Mouse (Mus musculus): ENCODE data around the gene March6. TPM values are rescaled to one million over a fixed set of nuclear protein-coding genes. Genes with fewer than 3 reads are reported as not detected.

Gene March6
- polyA plus RNA-seq, 1 experiment from 2014 or later = 31.5 TPM

GRCm38 (mm10) chr15:31563577-31564546 lies 33.0 kb upstream of the March6 start:
- no peak for ATAC-seq (replicated peaks; ENCODE audit: low FRiP score)

GRCm38 (mm10) chr15:31562847-31563246 lies 32.0 kb upstream of the March6 start:
- 63% methylated on average over 8 of the region's 8 CpGs for WGBS
- no peak for ATAC-seq (replicated peaks; ENCODE audit: low FRiP score)
- H3K4me3 ChIP-seq (replicated peaks) = no peak overlapping the region
- H3K9ac ChIP-seq = no peak overlapping the region
- H3K27ac ChIP-seq = no peak overlapping the region
- H3K36me3 ChIP-seq = no peaks in the 10 kb centered on the region
- no peaks in the 10 kb centered on the region for H3K27me3 ChIP-seq
- 0 out of 2 replicates have a peak, but pooled peaks cover 3% of the 10 kb centered on the region for H3K9me3 ChIP-seq (replicated peaks)
- no peak overlapping the region for H3K4me2 ChIP-seq
- H3K4me1 ChIP-seq = peaks cover 14% of the 10 kb centered on the region

More at GRCm38 (mm10) chr15:31563577-31564546, 33.0 kb upstream of the March6 start:
- WGBS = 41% methylated on average over 19 of the region's 19 CpGs
- Histone ChIP-seq H3K4me2 (peak overlapping the region; percentile 42), H3K4me1 (peaks cover 22% of the 10 kb centered on the region), H3K27me3 (no peaks in the 10 kb centered on the region), H3K9me3 (replicated peaks) (0 out of 2 replicates have a peak, but pooled peaks cover 3% of the 10 kb centered on the region), H3K27ac (peak overlapping the region; percentile 78), H3K36me3 (no peaks in the 10 kb centered on the region), H3K9ac (no peak overlapping the region), H3K4me3 (replicated peaks) (no peak overlapping the region)

- 96% methylated on average over 4 of the region's 4 CpGs for WGBS
- ATAC-seq (replicated peaks; ENCODE audit: low FRiP score) = no peak
Observed at GRCm38 (mm10) chr15:31561976-31562375, 31.1 kb upstream of the March6 start.

GRCm38 (mm10) chr15:31561390-31561789 lies 30.5 kb upstream of the March6 start:
- no peak overlapping the region for H3K27ac ChIP-seq
- no peak overlapping the region for H3K9ac ChIP-seq
- no peak overlapping the region for H3K4me2 ChIP-seq
- H3K4me3 ChIP-seq (replicated peaks) = no peak overlapping the region
- peaks cover 14% of the 10 kb centered on the region for H3K4me1 ChIP-seq
- 0 out of 2 replicates have a peak, but pooled peaks cover 3% of the 10 kb centered on the region for H3K9me3 ChIP-seq (replicated peaks)
- WGBS = 83% methylated on average over 6 of the region's 6 CpGs
- ATAC-seq (replicated peaks; ENCODE audit: low FRiP score) = no peak
- no peaks in the 10 kb centered on the region for H3K27me3 ChIP-seq
- no peaks in the 10 kb centered on the region for H3K36me3 ChIP-seq

More at GRCm38 (mm10) chr15:31561976-31562375, 31.1 kb upstream of the March6 start:
- Histone ChIP-seq H3K9me3 (replicated peaks) (0 out of 2 replicates have a peak, but pooled peaks cover 3% of the 10 kb centered on the region), H3K36me3 (no peaks in the 10 kb centered on the region), H3K27ac (no peak overlapping the region), H3K4me1 (peaks cover 14% of the 10 kb centered on the region), H3K4me2 (no peak overlapping the region), H3K4me3 (replicated peaks) (no peak overlapping the region), H3K9ac (no peak overlapping the region), H3K27me3 (no peaks in the 10 kb centered on the region)

- no peak for ATAC-seq (replicated peaks; ENCODE audit: low FRiP score)
- no peak overlapping the region for H3K4me3 ChIP-seq (replicated peaks)
- no peaks in the 10 kb centered on the region for H3K36me3 ChIP-seq
- H3K27me3 ChIP-seq = no peaks in the 10 kb centered on the region
- H3K4me1 ChIP-seq = no peaks in the 10 kb centered on the region
- no peak overlapping the region for H3K27ac ChIP-seq
- H3K4me2 ChIP-seq = no peak overlapping the region
- 73% methylated on average over 2 of the region's 2 CpGs for WGBS
- no peak overlapping the region for H3K9ac ChIP-seq
- 0 out of 2 replicates have a peak, but pooled peaks cover under 1% of the 10 kb centered on the region for H3K9me3 ChIP-seq (replicated peaks)
Observed at GRCm38 (mm10) chr15:31554855-31555254, 24.0 kb upstream of the March6 start.

GRCm38 (mm10) chr15:31550381-31550780 lies 19.5 kb upstream of the March6 start:
- H3K27ac ChIP-seq = no peak overlapping the region
- 80% methylated on average over 4 of the region's 4 CpGs for WGBS
- H3K36me3 ChIP-seq = no peaks in the 10 kb centered on the region
- H3K9me3 ChIP-seq (replicated peaks) = no peaks in the 10 kb centered on the region
- H3K4me1 ChIP-seq = peaks cover 3% of the 10 kb centered on the region
- no peak overlapping the region for H3K4me2 ChIP-seq
- no peak for ATAC-seq (replicated peaks; ENCODE audit: low FRiP score)
- H3K4me3 ChIP-seq (replicated peaks) = no peak overlapping the region
- no peak overlapping the region for H3K9ac ChIP-seq
- no peaks in the 10 kb centered on the region for H3K27me3 ChIP-seq

GRCm38 (mm10) chr15:31547421-31547820 lies 16.6 kb upstream of the March6 start:
- Histone ChIP-seq H3K27ac (no peak overlapping the region), H3K36me3 (no peaks in the 10 kb centered on the region), H3K4me2 (no peak overlapping the region), H3K9me3 (replicated peaks) (no peaks in the 10 kb centered on the region), H3K9ac (no peak overlapping the region), H3K4me3 (replicated peaks) (no peak overlapping the region), H3K27me3 (no peaks in the 10 kb centered on the region), H3K4me1 (peaks cover 15% of the 10 kb centered on the region)
- WGBS = 74% methylated on average over 5 of the region's 5 CpGs
- no peak for ATAC-seq (replicated peaks; ENCODE audit: low FRiP score)

GRCm38 (mm10) chr15:31546291-31546690 lies 15.4 kb upstream of the March6 start:
- Histone ChIP-seq H3K4me2 (no peak overlapping the region), H3K27me3 (no peaks in the 10 kb centered on the region), H3K36me3 (no peaks in the 10 kb centered on the region), H3K4me3 (replicated peaks) (no peak overlapping the region), H3K27ac (no peak overlapping the region), H3K4me1 (peaks cover 24% of the 10 kb centered on the region), H3K9me3 (replicated peaks) (no peaks in the 10 kb centered on the region), H3K9ac (no peak overlapping the region)
- no peak for ATAC-seq (replicated peaks; ENCODE audit: low FRiP score)
- WGBS = 81% methylated on average over 6 of the region's 6 CpGs

- no peaks in the 10 kb centered on the region for H3K27me3 ChIP-seq
- no peak overlapping the region for H3K4me3 ChIP-seq (replicated peaks)
- no peaks in the 10 kb centered on the region for H3K36me3 ChIP-seq
- H3K9ac ChIP-seq = no peak overlapping the region
- H3K4me1 ChIP-seq = peaks cover 29% of the 10 kb centered on the region
- ATAC-seq (replicated peaks; ENCODE audit: low FRiP score) = no peak
- no peak overlapping the region for H3K4me2 ChIP-seq
- 84% methylated on average over 1 of the region's 1 CpGs for WGBS
- H3K27ac ChIP-seq = no peak overlapping the region
- H3K9me3 ChIP-seq (replicated peaks) = no peaks in the 10 kb centered on the region
Observed at GRCm38 (mm10) chr15:31545058-31545457, 14.2 kb upstream of the March6 start.

GRCm38 (mm10) chr15:31543246-31543645 lies 12.4 kb upstream of the March6 start:
- WGBS = 18% methylated on average over 3 of the region's 3 CpGs
- H3K4me2 ChIP-seq = no peak overlapping the region

GRCm38 (mm10) chr15:31542013-31542958 lies 11.4 kb upstream of the March6 start:
- Histone ChIP-seq H3K4me3 (replicated peaks) (no peak overlapping the region), H3K36me3 (no peaks in the 10 kb centered on the region), H3K27ac (peak overlapping the region; percentile 69), H3K4me2 (peak overlapping the region; percentile 34), H3K9me3 (replicated peaks) (no peaks in the 10 kb centered on the region), H3K27me3 (no peaks in the 10 kb centered on the region), H3K4me1 (peaks cover 34% of the 10 kb centered on the region), H3K9ac (no peak overlapping the region)
- 13% methylated on average over 10 of the region's 10 CpGs for WGBS
- peak; percentile 76 for ATAC-seq (replicated peaks; ENCODE audit: low FRiP score)

More at GRCm38 (mm10) chr15:31543246-31543645, 12.4 kb upstream of the March6 start:
- Histone ChIP-seq H3K9me3 (replicated peaks) (no peaks in the 10 kb centered on the region), H3K9ac (no peak overlapping the region), H3K36me3 (no peaks in the 10 kb centered on the region), H3K27me3 (no peaks in the 10 kb centered on the region), H3K27ac (no peak overlapping the region), H3K4me1 (peaks cover 34% of the 10 kb centered on the region), H3K4me3 (replicated peaks) (no peak overlapping the region)
- no peak for ATAC-seq (replicated peaks; ENCODE audit: low FRiP score)

GRCm38 (mm10) chr15:31540513-31540802 lies 9.6 kb upstream of the March6 start:
- H3K4me1 ChIP-seq = peaks cover 39% of the 10 kb centered on the region
- WGBS = 38% methylated on average over 1 of the region's 1 CpGs
- H3K27ac ChIP-seq = no peak overlapping the region
- no peak overlapping the region for H3K4me3 ChIP-seq (replicated peaks)
- no peak overlapping the region for H3K9ac ChIP-seq
- no peaks in the 10 kb centered on the region for H3K9me3 ChIP-seq (replicated peaks)
- H3K4me2 ChIP-seq = no peak overlapping the region
- H3K27me3 ChIP-seq = no peaks in the 10 kb centered on the region
- no peak for ATAC-seq (replicated peaks; ENCODE audit: low FRiP score)
- H3K36me3 ChIP-seq = no peaks in the 10 kb centered on the region
